Mouse (Mus musculus): Measurements from ENCODE around the gene Irf4.

Irf4 gene

DNA sequence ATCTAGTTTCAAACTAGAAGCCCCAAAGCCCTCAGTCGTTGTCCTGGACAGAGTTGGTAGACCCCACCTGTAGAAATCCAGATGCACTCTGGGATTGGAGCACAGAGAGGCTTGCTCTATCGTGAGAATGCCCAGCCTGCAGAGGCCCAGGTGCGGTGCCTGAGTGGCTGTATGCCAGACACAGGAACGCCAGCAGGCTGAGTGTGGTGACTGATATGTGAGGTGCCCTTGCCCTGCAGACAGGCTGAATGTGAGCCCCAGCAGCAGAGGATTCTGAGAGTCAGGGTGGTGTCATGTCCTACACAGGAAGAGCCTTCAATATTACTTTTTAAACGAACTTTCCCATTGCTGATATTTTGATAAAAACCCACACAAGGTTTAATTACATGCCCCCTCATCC lies 16.9 kb downstream of the Irf4 start:
- no peak for DNase-seq

GRCm38 (mm10) chr13:30766636-30767476 lies 17.8 kb downstream of the Irf4 start:
- DNase-seq = no peak

DNA sequence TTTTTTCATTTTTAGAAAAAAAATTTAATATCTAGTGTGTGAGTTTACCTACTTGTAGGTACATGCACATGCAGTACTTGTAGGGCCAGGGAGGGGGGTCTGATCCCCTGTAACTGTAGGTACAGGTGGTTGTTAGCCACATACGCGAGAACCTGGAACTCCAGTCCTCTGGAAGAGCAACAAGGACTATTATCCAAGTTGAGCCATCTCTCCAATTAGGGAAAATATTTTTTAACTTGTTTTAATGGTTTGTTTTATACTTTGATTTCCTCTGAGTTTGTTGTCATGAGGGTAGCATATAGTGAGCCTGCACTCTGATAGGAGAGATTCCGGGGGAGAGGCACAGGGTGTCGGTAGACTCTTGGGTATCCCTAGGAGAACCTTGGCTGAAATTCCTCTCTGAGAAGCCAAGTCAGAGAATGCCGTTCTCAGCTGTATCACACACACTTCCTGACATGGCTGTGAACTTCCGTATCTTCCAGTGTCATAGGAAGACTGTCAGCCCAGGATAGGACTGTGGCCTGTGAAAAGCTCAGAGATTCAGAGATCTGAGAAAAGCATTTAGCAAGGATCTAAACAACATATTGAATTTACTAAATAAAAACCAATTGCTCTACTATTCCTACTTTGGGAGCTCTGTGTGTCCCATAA lies 18.6 kb downstream of the Irf4 start:
- no peak for DNase-seq

GRCm38 (mm10) chr13:30776021-30776420 lies 27.0 kb downstream of the Irf4 start:
- DNase-seq = no peak

DNA sequence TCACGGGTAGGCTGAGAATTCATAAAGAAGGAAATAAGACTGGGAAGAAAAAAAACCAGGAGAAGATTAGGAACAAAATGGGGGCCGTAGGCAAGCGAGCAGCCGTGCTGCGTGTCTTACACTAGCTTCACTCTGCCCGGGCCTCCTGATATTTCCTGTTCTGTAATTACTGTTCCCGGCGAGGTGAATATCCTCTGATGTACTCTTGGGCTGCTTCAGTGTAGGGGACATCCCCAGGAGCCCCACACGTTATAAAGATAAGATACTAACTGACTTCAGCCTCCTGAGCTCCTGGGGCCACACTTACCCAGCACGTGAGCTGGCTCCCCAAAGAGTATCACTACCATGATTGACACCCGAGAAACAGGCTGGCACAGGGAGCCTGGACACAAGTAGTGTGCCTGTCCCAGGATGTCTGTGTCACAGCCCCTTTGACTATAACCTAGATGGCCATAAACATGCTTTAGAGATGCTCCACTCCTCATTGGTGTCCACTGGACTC lies 28.7 kb downstream of the Irf4 start:
- DNase-seq = no peak

GRCm38 (mm10) chr13:30781905-30782304 lies 32.9 kb downstream of the Irf4 start:
- DNase-seq = no peak

- no peak for DNase-seq
These were observed 33.4 kb downstream of the Irf4 start for GRCm38 (mm10) chr13:30782419-30782818.

DNA sequence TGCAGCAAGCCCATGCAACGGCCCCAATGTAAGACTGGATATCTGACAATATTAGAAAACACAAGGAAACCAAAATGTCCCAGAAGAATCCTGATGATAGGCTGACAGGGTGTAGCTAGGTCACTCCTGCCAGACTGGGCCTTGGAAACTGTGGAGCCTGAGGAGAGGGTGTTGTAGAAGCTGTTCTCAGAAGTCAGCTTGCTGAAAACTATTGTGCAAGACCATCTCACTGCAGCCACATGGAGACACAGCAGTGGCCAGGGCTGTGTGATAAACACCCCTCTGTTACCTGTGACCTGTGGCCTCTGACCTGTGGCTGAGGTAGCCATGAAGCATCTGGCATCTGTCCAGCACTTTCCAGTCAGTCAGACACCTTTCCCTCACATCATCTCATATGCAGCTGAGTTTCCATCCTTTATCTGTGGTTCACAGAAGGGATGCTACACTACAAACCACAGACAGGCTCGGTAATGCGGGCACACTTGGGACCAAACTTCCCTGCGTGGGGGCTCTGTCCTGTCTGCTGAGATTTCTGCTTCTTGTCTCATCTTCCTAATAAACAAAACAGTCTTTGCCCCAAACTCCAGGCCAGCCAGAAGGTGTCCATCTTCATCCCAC lies 36.5 kb downstream of the Irf4 start:
- DNase-seq = no peak

- no peak for DNase-seq
These were observed 37.4 kb downstream of the Irf4 start for GRCm38 (mm10) chr13:30786235-30787035.

DNA sequence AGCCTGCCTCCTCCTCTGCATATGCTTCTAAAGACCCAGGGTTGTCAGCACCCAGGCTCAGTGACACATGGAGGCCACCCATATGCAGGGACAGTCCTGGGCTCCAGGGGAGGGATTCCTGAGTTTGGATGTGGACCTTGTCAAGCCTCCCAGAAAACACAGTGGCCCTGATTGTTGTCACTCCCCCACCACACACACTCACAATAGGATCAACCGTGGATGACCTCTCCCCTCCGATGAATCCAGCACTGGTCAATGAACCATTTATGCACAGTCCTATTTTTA lies 38.0 kb downstream of the Irf4 start:
- no peak for DNase-seq

GRCm38 (mm10) chr13:30787556-30787955 lies 38.5 kb downstream of the Irf4 start:
- no peak for DNase-seq

GRCm38 (mm10) chr13:30787960-30788359 lies 38.9 kb downstream of the Irf4 start:
- DNase-seq = no peak

- no peak for DNase-seq
These were observed 39.4 kb downstream of the Irf4 start for GRCm38 (mm10) chr13:30788421-30788820.

DNA sequence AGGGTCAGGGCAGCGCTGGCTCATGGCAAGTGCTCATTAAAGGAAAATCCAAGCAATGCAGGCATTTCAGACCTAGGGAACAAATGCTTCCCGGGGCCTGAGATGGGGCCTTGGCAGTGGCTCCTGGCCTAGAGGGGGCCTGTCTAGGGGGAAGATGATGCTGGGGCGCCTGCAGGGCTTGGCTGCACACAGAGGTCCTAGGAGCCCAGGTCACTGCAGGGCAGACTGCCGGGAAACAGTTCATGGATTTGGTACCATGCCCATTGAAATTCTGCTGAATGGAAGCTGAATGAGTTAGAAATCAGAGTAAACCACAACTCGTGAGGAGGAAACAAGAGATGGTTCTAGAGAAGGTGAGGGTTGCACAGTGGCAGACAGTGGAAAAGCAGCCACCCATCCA lies 41.0 kb downstream of the Irf4 start:
- no peak for DNase-seq

DNA sequence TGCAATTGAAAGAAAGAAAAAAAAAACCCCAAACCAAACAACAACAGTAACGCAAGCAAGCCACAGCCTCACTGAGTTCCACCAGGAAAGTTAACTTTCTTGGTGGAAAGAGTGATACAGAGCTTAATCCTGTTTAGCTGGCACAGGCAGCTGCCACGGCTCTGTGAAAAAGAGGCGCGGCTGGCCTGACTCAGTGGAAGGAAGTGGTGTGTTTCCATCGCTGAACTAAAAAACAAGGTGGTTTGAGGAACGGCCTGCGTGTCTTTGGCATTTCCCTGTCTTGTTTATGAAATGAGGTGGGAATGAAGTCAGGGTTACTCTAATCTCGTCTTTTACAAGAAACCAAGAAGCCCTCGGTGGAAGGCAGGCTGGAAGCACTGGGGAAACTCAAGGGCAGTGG lies 43.3 kb downstream of the Irf4 start:
- no peak for DNase-seq

DNA sequence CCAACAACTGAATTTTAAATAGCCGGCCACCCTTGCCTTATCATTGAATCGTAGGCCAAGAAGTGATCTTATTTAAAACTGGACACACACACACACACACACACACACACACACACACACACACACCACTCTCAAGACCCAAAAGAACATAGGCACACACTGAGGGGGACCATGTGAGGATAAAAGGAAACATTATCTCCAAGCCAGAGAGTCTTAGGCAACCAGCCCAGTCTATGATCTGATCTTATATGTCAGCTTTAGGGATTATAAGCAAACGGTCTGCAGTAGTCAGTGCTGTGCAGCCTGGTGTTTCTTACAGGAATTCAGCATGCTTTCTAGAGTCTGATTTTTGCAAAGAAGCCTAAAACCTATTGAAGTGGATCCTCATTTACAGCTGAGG lies 43.7 kb downstream of the Irf4 start:
- no peak for DNase-seq

GRCm38 (mm10) chr13:30793196-30793595 lies 44.2 kb downstream of the Irf4 start:
- no peak for DNase-seq

DNA sequence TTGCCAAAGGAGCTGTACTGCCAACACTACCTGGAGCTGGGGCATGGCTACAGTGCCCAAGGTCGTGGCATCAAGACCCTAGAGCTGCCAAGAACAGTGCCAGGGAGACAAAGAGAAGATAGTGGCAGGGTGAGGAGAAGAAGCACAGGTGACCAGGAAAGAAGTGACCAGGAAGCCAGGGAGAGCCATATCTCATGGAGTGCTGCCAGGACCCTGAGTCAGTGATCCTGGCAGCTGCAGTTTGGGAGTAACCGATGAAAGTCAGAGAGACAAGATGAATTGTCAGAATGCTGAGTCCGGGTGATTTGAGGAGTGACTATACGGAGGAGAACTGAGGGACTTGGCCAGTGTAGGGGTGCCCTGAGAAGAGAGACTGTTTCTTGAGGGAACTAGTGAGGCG lies 44.6 kb downstream of the Irf4 start:
- DNase-seq = no peak

- no peak for DNase-seq
These were observed 46.9 kb downstream of the Irf4 start for GRCm38 (mm10) chr13:30795960-30796359.

DNA sequence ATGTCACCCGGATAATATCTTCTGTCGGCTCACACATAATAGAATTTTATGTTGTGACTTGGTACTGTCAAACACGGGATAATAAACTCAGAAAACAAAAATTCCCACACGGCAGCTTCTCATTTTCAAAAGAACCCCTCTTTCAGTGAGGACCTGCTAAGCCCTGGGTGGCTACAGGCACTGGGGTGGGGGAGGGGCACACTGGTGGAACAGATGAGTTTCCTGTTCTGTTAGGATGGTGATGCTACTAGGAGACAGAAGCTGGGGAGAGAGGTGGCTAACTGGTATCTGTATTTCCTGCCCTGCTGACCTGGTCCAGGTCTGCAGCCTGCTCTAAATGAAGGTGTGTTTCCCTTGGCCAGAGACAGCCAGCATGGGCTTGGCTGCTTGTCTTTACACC lies 52.9 kb downstream of the Irf4 start:
- DNase-seq = no peak

DNA sequence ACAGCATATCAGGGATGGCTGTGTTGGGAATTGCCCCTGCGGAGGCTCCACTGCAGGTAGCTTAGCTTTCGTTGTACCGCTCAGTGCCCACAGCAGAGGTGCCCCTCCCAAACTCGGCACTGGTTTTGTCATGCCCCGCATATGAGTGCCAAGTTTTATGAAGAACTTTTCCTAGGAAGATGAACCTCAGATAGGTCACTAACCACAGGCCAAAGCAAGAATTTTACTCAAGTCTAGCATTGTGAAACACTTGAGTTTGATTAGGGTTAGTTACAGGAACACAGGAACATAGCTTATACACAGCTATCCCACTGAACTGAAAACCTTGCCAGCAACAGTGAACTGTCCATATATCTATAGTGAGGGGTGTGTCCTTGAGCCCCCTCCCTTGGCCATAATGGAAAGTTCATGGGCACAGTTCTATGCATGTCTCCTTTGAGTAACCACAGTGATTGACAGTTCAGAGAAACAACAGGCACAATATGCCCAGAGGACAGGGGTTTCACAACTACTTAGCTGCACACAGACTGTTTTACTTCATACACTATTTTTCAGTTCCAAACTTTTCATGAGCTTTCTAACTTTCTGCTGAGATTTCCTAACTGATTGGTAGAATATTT lies 53.4 kb downstream of the Irf4 start:
- DNase-seq = no peak

DNA sequence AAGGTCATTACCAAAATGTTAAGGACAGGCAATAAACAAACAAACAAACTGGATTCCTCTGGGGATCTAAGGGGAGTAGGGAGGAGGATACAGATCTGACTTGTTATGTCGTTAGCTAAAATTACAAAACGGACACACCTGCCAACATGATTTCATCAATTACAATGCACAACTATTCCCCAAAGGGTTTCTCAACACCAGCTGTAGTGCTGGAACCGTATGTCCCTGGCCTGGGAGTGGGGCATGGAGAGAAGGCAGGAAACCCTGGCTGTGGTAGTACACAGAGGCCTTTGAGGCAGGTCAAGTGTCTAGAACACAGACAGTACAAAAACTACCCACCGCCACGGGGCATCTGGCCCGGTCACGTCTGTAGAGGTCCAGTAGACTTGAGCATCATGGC lies 60.2 kb downstream of the Irf4 start:
- DNase-seq = no peak

DNA sequence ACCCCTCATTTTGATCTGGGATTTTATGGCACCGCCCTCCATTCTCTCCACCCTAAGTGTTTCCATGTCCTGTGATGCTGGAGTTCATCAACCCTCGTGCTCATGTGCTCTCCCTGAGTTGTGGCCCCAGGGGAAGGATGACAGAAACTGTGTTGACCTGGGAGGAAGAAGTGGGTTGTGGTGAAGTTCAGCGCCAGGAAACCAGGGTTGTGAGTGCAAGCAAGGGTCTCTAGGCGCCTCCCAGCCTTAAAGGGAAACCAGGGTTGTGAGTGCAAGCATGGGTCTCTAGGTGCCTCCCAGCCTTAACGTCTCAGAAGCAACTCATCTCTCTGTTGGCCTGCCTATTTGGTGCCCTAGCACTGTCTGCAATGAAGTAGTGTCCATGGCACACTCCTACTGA lies 64.4 kb downstream of the Irf4 start:
- no peak for DNase-seq
